Mouse (Mus musculus) CH12.LX (cell line): Measurements from ENCODE around the gene Cfap97d1.

ENCODE experiments used
- CHD2 ChIP-seq: IDR thresholded peaks from 2 replicates; pipeline ENCODE4 v1.6.1; 2011; ENCODE audit warnings: low read length, improper control_type of control experiment
- CTCF ChIP-seq, 2 experiments: IDR thresholded peaks in 1 of 2; conservative IDR thresholded peaks in 1 of 2; 2 replicates each; pipeline ENCODE4 v1.5.1; 2011 to 2012; ENCODE audit warnings: low read depth in 2 of 2, low read length in 2 of 2, improper control_type of control experiment in 1 of 2, inconsistent platforms in 1 of 2, mild to moderate bottlenecking in 1 of 2, moderate library complexity in 1 of 2
- EP300 ChIP-seq: IDR thresholded peaks from 2 replicates; pipeline ENCODE4 v1.6.1; 2011; ENCODE audit warnings: low read length, improper control_type of control experiment
- MAX ChIP-seq: IDR thresholded peaks from 2 replicates; pipeline ENCODE4 v1.6.1; 2011; ENCODE audit warnings: low read length, improper control_type of control experiment
- POLR2A ChIP-seq: IDR thresholded peaks from 2 replicates; pipeline ENCODE4 v1.6.1; 2011; ENCODE audit warnings: low read depth, mild to moderate bottlenecking, improper control_type of control experiment, low read length
- RAD21 ChIP-seq: IDR thresholded peaks from 2 replicates; pipeline ENCODE4 v1.6.1; 2011; ENCODE audit warnings: low read depth, mild to moderate bottlenecking, low read length, improper control_type of control experiment, moderate library complexity
- TCF12 ChIP-seq: IDR thresholded peaks from 2 replicates; pipeline ENCODE4 v1.6.1; 2014; ENCODE audit warnings: low read depth, mild to moderate bottlenecking, inconsistent platforms, low read length, improper control_type of control experiment
- USF2 ChIP-seq: conservative IDR thresholded peaks from 2 replicates; pipeline ENCODE4 v1.6.1; 2011; ENCODE audit warnings: low read depth, low read length, improper control_type of control experiment
- ZC3H11A ChIP-seq: IDR thresholded peaks from 2 replicates; pipeline ENCODE4 v1.6.1; 2012; ENCODE audit warnings: low read depth, mild to moderate bottlenecking, inconsistent platforms, low read length, improper control_type of control experiment
- ZMIZ1 ChIP-seq: IDR thresholded peaks from 2 replicates; pipeline ENCODE4 v1.6.1; 2012; ENCODE audit warnings: low read depth, mild to moderate bottlenecking, inconsistent platforms, low read length, improper control_type of control experiment

DNA sequence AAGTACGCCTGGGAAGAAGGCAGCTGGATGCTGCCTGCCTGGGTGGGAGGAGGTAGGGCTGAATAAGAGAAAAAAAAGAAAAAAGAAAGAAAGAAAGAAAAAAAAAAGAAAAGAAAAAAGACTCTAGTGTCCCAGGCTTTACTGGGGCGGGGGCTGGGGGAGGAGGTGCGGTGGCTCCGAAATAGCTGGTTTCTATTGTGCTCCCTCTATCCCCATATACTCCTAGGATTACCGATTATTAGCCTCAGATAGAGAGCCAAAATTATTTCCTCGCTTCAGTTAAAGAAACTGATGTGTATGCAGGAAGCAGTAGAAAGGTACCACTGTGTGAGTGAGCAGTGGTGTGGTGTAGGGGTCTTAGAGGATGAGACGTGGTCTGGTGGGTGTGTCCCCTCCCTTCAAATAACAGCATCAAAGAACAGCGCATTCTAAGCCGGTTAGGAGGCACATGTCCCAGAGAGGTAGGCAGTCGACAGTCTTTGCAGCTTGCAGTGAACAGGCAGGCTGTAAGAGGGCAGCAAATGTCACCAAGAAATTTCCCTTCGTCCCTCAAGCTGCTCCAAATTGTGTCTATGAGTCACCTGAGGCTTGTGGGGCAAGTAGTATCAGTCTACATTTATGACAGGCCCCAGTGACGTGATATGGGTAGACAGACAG is 43.4 kb downstream of the Cfap97d1 start:
- TF ChIP-seq CHD2 (no peak), CTCF (conservative IDR thresholded peaks at IDR 0.05 in 1 of 2, IDR thresholded peaks at IDR 0.05 in 1 of 2; ENCODE audit: low read depth in 2 of 2, low read length in 2 of 2) (peak in 1 of 2 experiments; percentile 40; a peak in 2 of 4 replicates), POLR2A (no peak), ZC3H11A (no peak), RAD21 (peak; percentile 18; the same call in 1 of the 2 replicates), MAX (no peak; the same call in 1 of the 2 replicates), ZMIZ1 (no peak), USF2 (no peak), TCF12 (no peak), EP300 (no peak)
